In genomic region chr14:25693271-25693887, GRCm38 (mm10) we compare ENCODE assay signal across 8 mouse cellular contexts. TPM values are rescaled to one million over a fixed set of nuclear protein-coding genes. Genes with fewer than 3 reads are reported as not detected.
DNase-seq lines count a peak whose midpoint lies in the region; ATAC-seq and TF ChIP-seq lines count a peak whose summit lies in the region.

No protein-coding gene starts in this region.

- H3K36me3 ChIP-seq in heart, embryonic 12.5 days: peaks cover 30% of the 10 kb centered on the region
- peaks cover 22% of the 10 kb centered on the region for H3K36me3 ChIP-seq in embryonic facial prominence, embryonic 14.5 days (ENCODE audit: control insufficient read depth, insufficient read depth, low read length)
- peaks cover 27% of the 10 kb centered on the region for H3K36me3 ChIP-seq in intestine, postnatal 0 days (ENCODE audit: control insufficient read depth, insufficient read depth)
- H3K36me3 ChIP-seq in midbrain, embryonic 11.5 days (ENCODE audit: control insufficient read depth, insufficient read depth, low read length): peaks cover 3% of the 10 kb centered on the region; the same call in 1 of the 2 replicates

- H3K4me3 ChIP-seq in heart, embryonic 12.5 days: peak overlapping the region; percentile 71
- peak overlapping the region; percentile 87 for H3K4me3 ChIP-seq in embryonic facial prominence, embryonic 14.5 days (ENCODE audit: low read depth, low read length)
- H3K4me3 ChIP-seq in intestine, postnatal 0 days (ENCODE audit: low read depth, low read length): peak overlapping the region; percentile 69
- peak overlapping the region; percentile 83; the same call in 1 of the 2 replicates for H3K4me3 ChIP-seq in midbrain, embryonic 11.5 days (ENCODE audit: low read depth, low read length)

- peak overlapping the region; percentile 74; the same call in 1 of the 2 replicates for H3K27ac ChIP-seq in heart, embryonic 12.5 days (ENCODE audit: poor library complexity, severe bottlenecking)
- H3K27ac ChIP-seq in embryonic facial prominence, embryonic 14.5 days (replicated peaks; ENCODE audit: low read depth, low read length): no peak overlapping the region; the same call in 1 of the 2 replicates
- H3K27ac ChIP-seq in intestine, postnatal 0 days (ENCODE audit: low read depth, low read length): peak overlapping the region; percentile 71
- no peak overlapping the region for H3K27ac ChIP-seq in midbrain, embryonic 11.5 days (ENCODE audit: low read depth, low read length)

- no peak for TF ChIP-seq CTCF in intestine, postnatal 0 days (IDR thresholded peaks at IDR 0.05; ENCODE audit: low read depth)

- H3K4me1 ChIP-seq in heart, embryonic 12.5 days (replicated peaks): peaks cover 35% of the 10 kb centered on the region
- H3K4me1 ChIP-seq in embryonic facial prominence, embryonic 14.5 days (ENCODE audit: control insufficient read depth, insufficient read depth, low read length): peaks cover 18% of the 10 kb centered on the region
- peaks cover 7% of the 10 kb centered on the region for H3K4me1 ChIP-seq in intestine, postnatal 0 days (replicated peaks; ENCODE audit: control insufficient read depth, insufficient read depth, low read length)
- H3K4me1 ChIP-seq in midbrain, embryonic 11.5 days (ENCODE audit: control insufficient read depth, insufficient read depth, low read length): peaks cover 15% of the 10 kb centered on the region

- peak overlapping the region; percentile 87 for H3K4me2 ChIP-seq in heart, embryonic 12.5 days
- peak overlapping the region; percentile 95 for H3K4me2 ChIP-seq in embryonic facial prominence, embryonic 14.5 days (ENCODE audit: low read depth, low read length)
- H3K4me2 ChIP-seq in intestine, postnatal 0 days (replicated peaks; ENCODE audit: low read depth): peak overlapping the region; percentile 86
- H3K4me2 ChIP-seq in midbrain, embryonic 11.5 days: peak overlapping the region; percentile 91; the same call in 1 of the 2 replicates

- no peaks in the 10 kb centered on the region for H3K27me3 ChIP-seq in heart, embryonic 12.5 days (replicated peaks)
- H3K27me3 ChIP-seq in embryonic facial prominence, embryonic 14.5 days (replicated peaks; ENCODE audit: control insufficient read depth, insufficient read depth, low read length): no peaks in the 10 kb centered on the region
- no peaks in the 10 kb centered on the region for H3K27me3 ChIP-seq in intestine, postnatal 0 days (replicated peaks; ENCODE audit: control insufficient read depth, insufficient read depth, low read length)
- no peaks in the 10 kb centered on the region for H3K27me3 ChIP-seq in midbrain, embryonic 11.5 days (ENCODE audit: control insufficient read depth, insufficient read depth, low read length)

- no peaks in the 10 kb centered on the region for H3K9me3 ChIP-seq in heart, embryonic 12.5 days (replicated peaks)
- H3K9me3 ChIP-seq in embryonic facial prominence, embryonic 14.5 days (ENCODE audit: control insufficient read depth, low read length): no peaks in the 10 kb centered on the region
- H3K9me3 ChIP-seq in intestine, postnatal 0 days (ENCODE audit: control insufficient read depth): no peaks in the 10 kb centered on the region
- no peaks in the 10 kb centered on the region for H3K9me3 ChIP-seq in midbrain, embryonic 11.5 days (ENCODE audit: control insufficient read depth, low read length)

- 51% methylated on average over 6 of the region's 6 CpGs for WGBS in heart, embryonic 12.5 days
- 63% methylated on average over 6 of the region's 6 CpGs for WGBS in embryonic facial prominence, embryonic 14.5 days
- WGBS in intestine, postnatal 0 days: 41% methylated on average over 6 of the region's 6 CpGs
- 74% methylated on average over 6 of the region's 6 CpGs for WGBS in midbrain, embryonic 11.5 days

- no peak for ATAC-seq in heart, embryonic 12.5 days (ENCODE audit: insufficient number of reproducible peaks, low FRiP score)
- peak; percentile 10; the same call in 1 of the 2 replicates for ATAC-seq in embryonic facial prominence, embryonic 14.5 days (ENCODE audit: low read depth)
- peak; percentile 15 for ATAC-seq in intestine, postnatal 0 days
- ATAC-seq in midbrain, embryonic 11.5 days (ENCODE audit: low FRiP score): peak; percentile 45; the same call in 1 of the 2 replicates

- DNase-seq in heart, adult 11 months: no peak
- no peak for DNase-seq in embryonic facial prominence, embryonic 14.5 days (ENCODE audit: low spot score)
- no peak for DNase-seq in midbrain, embryonic 11.5 days (ENCODE audit: low spot score, missing footprints)
- no peak for DNase-seq in spleen, postnatal 14 days (ENCODE audit: low spot score in 2 of 2)
- DNase-seq in left cerebral cortex, adult 8-10 months (ENCODE audit: low spot score in 2 of 2): no peak
- no peak for DNase-seq in lung, adult 18-20 months

- H3K9ac ChIP-seq in heart, embryonic 12.5 days: peak overlapping the region; percentile 55; the same call in 1 of the 2 replicates
- peak overlapping the region; percentile 19 for H3K9ac ChIP-seq in embryonic facial prominence, embryonic 14.5 days (ENCODE audit: low read depth, low read length)
- 0 out of 2 replicates have a peak overlapping the region, but pooled peaks have one; percentile 5 for H3K9ac ChIP-seq in intestine, postnatal 0 days (ENCODE audit: low read depth, low read length)
- peak overlapping the region; percentile 85 for H3K9ac ChIP-seq in midbrain, embryonic 11.5 days (ENCODE audit: low read length)

RNA-seq across cellular contexts. Expression of gene Ppif, which starts 0.6 kb away (rescaled TPM):
- 101 and 104 TPM in 2 replicates for polyA plus RNA-seq in heart, embryonic 12.5 days (2016; fragmentation: Nextera tagmentation; extraction: Ambion mirVana)
- 27.3 and 28.4 TPM in 2 replicates for polyA plus RNA-seq in embryonic facial prominence, embryonic 14.5 days (2014; fragmentation: Nextera tagmentation; extraction: Ambion mirVana)
- polyA plus RNA-seq in intestine, postnatal 0 days (2015; fragmentation: Nextera tagmentation; extraction: Ambion mirVana): 73.8 and 80.0 TPM in 2 replicates
- polyA plus RNA-seq in midbrain, embryonic 11.5 days (2014; fragmentation: Nextera tagmentation; extraction: Ambion mirVana): 36.2 and 37.4 TPM in 2 replicates
- total RNA-seq in left cerebral cortex, adult 8-10 months (2022): 10 to 100 TPM; 25.5 to 26.8 (median 26.5) TPM

Comparison
In these comparisons a context has a peak if more than half of its experiments do, and no peak if none do; other contexts are left out.
1. H3K27ac ChIP-seq: peak in heart, embryonic 12.5 days (single experiment) and intestine, postnatal 0 days (single experiment); none in embryonic facial prominence, embryonic 14.5 days (single experiment) and midbrain, embryonic 11.5 days (single experiment).
2. H3K9ac ChIP-seq: peak in every context shown above with its lines; median percentile 85 in midbrain, embryonic 11.5 days; 55 in heart, embryonic 12.5 days; 19 in embryonic facial prominence, embryonic 14.5 days; 5 in intestine, postnatal 0 days.
3. Peak in every context shown above with its lines, with median percentiles within 50 percentile points of each other: H3K4me2 ChIP-seq and H3K4me3 ChIP-seq.